Mouse (Mus musculus) heart, postnatal 10 days (tissue): Measurements from ENCODE around the gene Mef2d. TPM values are rescaled to one million over a fixed set of nuclear protein-coding genes. Genes with fewer than 3 reads are reported as not detected.

Source experiments
- DNase-seq, 2 experiments: peaks; one replicate each; pipeline ENCODE4 v3.0.0; 2021
- intact Hi-C: fragments of 180-260 bp; cut with DNase I; formaldehyde crosslinking; loops from one replicate; pipeline ENCODE4 v1.15.1; 2025
- total RNA-seq, 2 experiments: library from RNA; stranded (reverse); gene quantifications; 2 replicates each; pipeline ENCODE4 v1.2.3; 2021

The Mef2d gene
- total RNA-seq: 100 to 1,000 TPM; 121 to 133 TPM

DNA sequence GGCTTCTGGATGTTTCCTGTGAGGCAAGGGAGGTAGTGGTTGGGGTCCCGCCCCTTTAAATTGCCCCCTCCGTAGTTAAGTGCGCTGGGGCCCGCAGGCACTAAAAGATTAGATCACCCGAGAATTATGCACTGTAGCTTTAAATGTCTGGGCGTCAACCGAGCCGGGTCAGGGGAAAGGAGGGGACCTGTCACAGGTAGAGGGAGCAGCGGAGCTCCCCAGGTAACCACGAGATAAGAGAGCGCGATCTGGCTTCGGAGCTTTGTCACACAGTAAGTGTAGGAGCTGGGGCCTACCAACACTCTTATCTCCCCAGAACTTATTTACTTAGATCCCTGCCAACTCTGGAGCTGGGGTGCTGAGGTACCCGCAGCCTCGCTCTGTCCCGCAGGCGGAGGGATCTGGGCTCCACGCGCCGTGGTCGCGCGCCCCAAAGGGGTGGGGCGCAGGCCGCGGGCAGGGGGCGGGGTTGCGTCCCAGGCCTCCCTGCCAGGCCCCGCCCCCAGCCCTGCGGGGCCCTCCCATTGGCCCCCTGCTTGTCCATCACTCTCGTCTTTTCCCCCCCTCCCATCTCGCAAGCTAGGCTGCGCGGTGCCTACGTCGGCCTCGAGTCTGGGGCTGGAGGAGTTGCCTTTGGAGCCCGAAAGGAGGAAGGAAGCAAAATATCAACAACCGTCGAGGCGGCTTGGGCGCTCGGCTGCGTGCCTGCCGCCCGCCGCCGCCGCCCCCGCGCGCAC is at the start of gene Mef2d:
Gene Mef2d, plus strand, starts transcription at position 586 of the 737 bp plus-strand sequence.
- peak; percentile 96 to 97 for DNase-seq
- intact Hi-C loops: loop anchor here (2.0 kb wide), 1 partner anchor 33 kb away; no protein-coding TSS in a partner anchor

DNA sequence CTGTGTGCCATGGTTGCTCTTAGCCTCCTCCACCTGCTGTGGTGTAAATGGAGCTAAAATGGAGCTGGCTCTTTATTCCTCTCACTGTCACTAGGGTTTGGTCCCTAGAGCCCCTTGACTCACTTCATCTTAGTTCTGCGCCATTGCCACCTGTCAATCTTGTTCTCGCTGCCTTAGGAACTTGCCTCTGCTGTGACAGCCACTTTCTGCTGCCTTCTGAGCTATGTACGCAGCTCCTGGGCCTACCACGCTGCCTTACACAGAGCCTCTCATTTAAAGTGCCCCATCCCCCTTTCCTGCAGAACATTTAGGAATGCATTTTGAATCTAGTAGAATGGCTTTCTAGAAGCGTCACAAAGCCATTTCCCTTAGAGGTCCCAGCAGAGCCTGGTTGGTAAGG is 48.0 kb upstream of the Mef2d start:
- intact Hi-C loops: loop anchor here (5.0 kb wide), 1 partner anchor 38 kb away; no protein-coding TSS in a partner anchor

DNA sequence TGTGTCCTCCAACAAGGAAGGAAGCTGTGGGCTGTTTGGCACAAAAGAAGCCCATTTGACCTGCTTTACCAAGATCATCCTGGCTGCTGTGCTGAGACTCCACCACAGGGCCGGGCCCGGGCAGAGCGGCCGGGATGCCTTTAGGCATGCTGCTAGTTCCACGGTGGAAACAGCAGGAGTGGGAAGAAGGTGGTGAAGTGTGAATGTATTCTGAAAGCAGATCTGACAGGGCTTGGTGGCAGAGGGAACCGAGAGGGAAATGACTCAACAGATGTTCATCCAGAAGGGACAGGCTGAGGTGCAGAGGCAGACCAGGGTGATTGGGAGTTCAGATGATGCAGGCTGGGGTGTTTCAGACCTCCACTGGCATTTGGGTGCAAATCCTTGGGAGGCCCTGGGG is 44.5 kb upstream of the Mef2d start:
- no peak for DNase-seq
- intact Hi-C loops: no loop called here

More for the DNA sequence above, 48.0 kb upstream of the Mef2d start:
- DNase-seq: no peak

DNA sequence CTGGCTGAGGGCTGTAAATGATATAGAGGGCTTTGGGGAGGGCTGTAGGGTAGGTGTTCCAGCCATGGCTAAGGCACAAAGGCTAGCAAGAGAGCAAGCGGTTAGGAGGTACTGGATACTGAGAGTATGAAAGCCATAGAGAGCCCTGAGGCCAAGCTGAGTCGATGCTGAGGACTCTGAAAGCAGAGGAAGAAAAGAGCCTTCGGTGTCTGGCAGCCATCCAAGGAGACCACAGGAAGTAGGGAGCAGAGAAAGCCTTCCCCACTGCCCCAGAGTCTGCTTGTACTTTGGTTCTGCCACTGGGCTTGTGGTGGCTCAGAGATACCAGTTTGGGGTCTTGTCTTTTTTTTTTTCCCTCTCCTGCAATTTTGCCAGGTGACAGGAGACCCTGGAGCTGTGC is 41.9 kb upstream of the Mef2d start:
- intact Hi-C loops: no loop called here
- DNase-seq: no peak

DNA sequence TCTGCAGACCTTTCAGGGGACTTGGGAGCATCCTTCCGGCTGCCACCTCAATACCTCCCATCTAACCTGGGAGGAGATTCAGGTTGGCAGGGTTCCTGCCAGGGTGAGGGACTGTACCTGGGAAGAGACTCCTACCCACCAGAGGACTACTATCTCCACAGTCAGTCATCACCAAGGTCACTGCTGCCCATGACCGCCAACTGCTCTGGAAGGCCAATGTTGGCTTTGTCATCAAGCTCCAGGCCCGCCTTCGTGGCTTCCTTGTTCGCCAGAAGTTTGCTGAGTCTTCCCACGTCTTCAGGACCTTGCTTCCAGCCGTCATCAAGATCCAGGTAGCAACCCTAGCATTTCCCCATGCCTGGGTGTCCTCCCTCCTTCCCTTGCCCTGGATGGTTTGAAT is 40.4 kb upstream of the Mef2d start:
- intact Hi-C loops: no loop called here

DNA sequence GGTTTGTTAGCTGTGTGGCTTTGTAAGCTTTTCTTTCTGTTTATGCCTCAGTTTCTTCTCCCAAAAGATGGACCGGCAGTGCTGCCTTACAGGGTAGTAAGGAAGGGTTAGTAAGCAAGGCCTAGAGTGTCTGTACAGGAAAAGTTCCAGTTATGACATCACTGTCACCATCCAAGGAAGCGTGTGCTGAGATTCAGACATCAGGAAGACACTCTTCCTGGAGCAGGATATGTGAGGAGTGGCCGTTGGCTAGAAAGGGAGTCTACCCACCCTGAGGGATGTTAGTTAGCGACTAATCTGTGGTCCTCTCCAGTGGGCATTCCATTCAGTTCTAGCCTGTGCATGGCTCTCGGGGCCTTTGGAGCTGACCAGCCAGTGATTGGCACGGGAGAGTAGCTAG is 40.0 kb upstream of the Mef2d start:
- intact Hi-C loops: no loop called here
- DNase-seq: peak in 1 of 2 experiments; percentile 12

More for the DNA sequence above, 40.4 kb upstream of the Mef2d start:
- DNase-seq: no peak

DNA sequence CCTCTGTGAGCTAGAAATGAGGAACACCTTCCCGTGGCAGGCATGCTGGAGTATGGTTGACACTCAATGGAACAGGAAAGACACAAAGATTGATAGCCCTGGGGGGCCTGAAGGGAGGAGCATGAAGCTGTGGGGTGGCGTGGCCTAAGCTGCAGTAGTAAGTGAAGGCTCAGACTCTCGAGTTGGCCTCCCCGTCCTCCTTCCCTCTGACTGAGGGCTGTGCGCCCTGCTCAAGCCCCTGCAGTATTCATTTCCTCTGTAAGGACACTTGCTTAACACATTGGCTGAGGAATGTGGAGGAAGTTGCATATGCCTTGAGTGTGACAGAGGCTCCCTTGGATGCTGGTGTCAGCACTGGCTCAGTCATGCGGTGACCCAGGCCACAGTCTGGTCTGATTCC is 39.6 kb upstream of the Mef2d start:
- peak in 1 of 2 experiments; percentile 16 for DNase-seq
- intact Hi-C loops: no loop called here

DNA sequence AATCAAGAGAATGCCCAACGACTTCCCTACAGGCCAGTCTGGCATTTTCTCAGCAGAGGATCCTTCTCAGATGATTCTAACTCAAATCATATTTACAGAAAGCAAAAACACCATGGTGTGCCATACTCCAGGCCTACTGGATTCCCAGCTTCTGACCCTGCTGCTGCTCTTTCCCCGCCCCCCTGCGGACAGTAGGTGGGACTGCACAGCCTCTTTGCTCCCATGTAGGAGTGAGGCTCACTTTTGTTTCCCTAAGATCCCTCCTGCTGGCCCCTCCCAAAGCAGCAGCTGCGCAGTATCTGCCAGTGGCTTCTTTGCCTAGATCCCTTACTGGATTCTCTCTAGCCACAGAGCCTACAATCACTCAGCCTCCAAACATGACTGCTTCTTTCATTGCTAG is 36.0 kb upstream of the Mef2d start:
- intact Hi-C loops: no loop called here

DNA sequence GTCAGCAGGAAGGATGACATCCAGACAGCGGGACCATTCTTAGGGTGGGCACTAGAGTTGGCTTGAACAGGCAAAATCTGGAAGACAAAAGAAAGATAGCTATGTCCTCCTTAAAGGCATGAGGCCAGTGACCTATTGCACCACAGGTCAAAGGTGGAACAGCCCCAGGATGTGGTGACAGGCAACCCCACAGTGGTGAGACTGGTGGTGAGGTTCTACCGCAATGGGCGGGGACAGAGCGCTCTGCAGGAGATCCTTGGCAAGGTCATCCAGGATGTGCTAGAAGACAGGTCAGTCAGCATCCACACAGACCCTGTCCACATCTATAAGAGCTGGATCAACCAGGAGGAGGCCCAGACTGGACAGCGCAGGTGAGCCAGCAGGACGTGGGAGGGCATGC is 33.0 kb upstream of the Mef2d start:
- no peak for DNase-seq
- intact Hi-C loops: no loop called here

More for the DNA sequence above, 36.0 kb upstream of the Mef2d start:
- no peak for DNase-seq

DNA sequence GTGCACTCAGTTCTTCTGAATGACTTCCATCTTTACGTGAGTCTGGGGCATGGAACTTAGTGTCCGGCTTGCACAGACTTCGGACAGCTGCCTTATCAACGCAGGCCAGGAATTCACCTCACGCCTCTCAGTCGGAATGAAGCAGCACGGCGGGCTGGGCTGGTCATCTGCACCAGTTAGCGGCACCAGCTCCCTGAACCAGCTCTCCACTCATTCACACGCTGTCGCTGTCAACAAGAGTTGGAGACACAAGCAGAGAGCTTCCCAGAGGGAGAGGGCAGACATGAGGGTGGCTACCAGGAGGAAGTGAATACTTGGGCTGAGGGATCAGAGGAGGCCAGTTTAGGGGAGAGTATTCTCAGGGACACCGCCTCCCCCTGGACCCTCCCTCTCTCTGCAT is 27.8 kb upstream of the Mef2d start:
- DNase-seq: no peak
- intact Hi-C loops: loop anchor here (2.0 kb wide), 1 partner anchor 24 kb away; no protein-coding TSS in a partner anchor

DNA sequence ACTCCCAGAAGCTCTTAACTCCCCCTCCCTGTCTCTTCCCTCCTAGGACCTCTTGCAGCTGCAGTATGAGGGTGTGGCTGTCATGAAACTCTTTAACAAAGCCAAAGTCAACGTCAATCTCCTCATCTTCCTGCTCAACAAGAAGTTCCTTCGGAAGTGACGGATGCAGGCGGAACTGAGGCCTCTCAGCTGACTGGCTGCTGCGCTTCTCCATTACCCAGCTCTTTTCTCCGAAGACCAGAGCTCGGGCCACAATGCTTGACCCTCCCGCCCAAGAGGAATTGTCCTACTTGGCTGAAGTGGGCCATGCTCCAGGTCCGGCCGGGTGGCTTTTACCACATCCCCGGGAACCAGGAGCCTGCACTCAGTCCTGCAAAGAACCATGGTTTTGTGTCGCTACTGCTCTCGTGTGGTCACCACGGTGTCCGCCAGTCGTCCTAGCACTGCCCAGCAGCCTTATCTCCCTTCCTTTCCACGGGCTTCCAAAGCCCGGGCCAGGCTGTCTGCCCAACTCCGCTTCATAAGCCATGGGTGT is 22.0 kb upstream of the Mef2d start:
- intact Hi-C loops: no loop called here
- DNase-seq: peak; percentile 69

DNA sequence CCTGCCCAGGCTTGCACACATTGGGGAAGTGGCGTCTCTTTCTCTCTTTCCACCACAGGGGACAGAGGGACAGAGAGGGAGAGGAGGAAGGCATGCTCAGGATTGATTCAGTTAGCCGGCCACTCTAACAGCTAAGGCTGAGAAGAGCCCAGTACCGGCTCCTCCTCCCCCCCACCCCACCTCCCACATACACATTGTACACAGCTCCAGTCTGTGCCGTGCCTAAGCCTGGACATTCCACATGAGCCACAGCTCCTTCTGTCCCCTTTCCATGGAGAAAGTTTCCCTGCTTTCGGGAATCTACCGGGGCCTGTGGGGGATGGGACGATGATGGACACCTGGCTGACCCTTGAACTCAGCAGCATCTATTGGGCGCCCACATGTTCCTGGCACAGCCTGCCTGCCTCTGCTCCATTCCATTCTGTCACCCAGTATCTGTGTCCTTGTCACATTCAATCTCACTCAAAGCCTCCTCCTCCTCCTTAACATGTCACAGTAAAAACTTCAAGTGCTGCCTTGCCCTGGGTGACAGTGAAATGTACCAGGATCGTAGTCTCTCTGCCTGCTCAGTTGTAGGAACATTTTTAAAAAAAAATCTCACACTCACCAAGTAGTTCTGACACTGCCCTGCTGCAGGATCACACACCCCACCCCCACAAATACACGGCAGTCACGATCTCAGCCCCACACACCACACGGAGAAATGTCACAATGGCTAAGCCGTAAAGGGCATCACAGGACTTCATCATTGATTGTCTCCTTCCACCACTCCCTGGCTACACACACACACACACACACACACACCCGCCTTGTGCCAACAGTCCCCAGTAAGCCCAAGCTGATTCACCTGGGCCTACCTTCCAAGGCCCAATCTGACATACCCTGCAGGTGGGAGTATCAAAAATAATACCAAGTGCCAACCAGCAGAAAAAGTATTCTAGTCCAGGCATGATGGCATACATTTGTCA is 20.7 kb upstream of the Mef2d start:
- DNase-seq: no peak
- intact Hi-C loops: no loop called here

DNA sequence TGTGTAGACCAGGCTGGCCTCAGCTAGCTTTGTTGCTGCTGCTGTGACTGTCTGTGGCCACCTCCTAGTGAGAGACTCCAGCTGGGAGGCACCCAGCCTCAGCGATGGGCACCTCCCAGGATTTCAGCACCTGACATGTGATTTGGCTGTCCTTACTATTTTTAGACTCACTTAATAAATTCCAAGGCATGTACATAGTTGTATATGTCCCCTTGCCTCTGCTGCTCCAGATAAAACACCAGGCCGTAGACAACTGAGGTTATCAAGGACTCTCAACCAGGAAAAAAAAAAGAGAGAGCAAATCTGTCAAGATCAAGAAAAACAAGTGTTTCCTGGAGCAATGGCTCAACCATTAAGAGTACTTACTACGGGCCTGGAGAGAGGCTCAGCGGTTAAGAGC is 17.0 kb upstream of the Mef2d start:
- DNase-seq: peak in 1 of 2 experiments; percentile 23
- intact Hi-C loops: no loop called here

DNA sequence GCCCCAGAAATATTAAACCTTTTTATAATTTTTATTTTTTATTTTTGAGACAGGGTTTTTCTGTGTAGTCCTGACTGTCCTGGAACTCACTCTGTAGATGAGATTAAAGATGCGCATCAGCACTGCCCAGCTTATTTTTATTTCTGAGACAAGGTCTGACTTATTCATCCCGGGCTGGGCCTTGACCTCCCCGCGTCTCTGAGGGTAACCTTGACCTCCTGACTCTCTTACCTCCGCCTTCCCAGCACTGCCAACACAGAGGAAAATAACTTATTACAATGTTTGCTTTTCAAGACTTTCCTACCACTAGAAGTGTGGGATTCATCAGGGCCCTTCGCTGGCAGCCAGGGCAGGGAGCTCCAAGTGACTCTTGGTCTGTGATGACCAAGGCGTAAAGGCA is 16.0 kb upstream of the Mef2d start:
- intact Hi-C loops: no loop called here
- no peak for DNase-seq

DNA sequence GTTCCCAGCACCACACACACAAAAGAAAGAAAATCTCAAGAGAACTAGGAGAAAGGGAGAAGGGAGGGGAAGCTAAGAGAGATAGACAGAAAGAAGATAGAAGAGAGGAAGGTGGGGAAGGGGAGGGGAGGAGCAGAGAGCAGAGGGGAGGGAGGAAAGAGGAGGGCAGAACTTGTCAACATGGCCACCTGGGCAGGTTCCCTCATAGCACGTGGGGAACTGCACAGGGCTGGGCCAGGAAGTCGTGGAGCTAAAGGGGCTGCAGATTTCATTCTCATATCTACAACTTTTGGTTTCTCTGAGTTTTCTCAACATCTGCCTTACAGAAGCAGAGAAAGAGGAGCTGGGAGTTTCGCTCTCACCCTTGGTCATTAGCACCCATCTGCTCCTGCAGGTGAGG is 14.5 kb upstream of the Mef2d start:
- no peak for DNase-seq
- intact Hi-C loops: no loop called here

DNA sequence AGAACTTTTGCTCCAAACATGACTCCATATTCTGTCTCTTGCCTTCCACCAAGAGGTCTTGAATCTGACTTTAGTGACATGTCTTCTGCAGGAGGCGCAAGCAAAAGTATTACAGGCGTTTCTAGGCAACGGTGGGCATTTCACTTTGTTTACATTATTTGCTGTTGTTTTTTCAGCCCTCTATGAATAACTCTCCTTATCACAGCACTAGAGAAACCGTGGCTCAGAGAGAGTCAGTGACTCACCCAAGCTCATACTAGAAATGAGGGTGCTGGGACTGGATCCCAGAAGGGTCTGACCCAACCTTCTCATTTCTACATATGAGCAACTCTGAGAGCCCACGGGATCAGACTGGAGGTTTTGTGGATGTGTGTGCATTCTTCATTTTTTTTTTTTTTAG is 14.1 kb upstream of the Mef2d start:
- intact Hi-C loops: no loop called here
- no peak for DNase-seq

DNA sequence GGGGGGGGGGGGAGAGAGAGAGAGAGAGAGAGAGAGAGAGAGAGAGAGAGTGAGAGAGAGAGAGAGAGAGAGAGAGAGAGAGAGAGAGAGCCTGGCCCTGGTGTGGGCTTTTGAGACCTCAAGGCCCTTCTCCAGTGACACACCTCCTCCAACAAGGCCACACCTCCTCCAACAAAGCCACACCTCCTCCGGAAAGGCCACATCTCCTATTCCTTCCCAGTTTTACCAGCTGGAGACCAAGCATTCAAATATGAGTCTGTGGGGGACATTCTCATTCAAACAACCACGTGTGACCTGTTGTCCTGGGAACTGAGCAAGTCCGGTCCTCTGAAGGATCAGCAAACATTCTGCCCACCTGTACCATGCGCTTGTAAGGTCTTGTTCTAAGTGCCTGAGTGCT is 13.2 kb upstream of the Mef2d start:
- intact Hi-C loops: no loop called here

DNA sequence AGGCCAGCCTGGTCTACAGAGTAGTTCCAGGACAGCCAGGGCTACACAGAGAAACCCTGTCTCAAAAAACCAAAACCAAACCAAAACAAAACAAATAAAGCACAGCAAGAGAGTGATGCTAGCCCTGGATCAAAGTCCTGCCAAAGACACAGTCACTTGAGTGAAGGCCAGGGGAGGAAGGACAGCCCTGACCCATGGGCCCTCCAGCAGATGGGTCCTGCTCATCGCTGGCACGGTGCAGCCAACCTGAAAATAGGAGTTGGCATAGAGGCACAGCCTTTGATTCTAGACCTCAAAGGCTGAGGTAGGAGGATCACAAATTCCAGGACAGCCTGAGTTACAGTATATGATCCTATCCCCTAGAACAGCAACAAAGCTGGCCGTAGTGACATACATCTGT is 11.1 kb upstream of the Mef2d start:
- intact Hi-C loops: loop anchor here (5.0 kb wide), 1 partner anchor 39 kb away; no protein-coding TSS in a partner anchor

More for the DNA sequence above, 13.2 kb upstream of the Mef2d start:
- no peak for DNase-seq

DNA sequence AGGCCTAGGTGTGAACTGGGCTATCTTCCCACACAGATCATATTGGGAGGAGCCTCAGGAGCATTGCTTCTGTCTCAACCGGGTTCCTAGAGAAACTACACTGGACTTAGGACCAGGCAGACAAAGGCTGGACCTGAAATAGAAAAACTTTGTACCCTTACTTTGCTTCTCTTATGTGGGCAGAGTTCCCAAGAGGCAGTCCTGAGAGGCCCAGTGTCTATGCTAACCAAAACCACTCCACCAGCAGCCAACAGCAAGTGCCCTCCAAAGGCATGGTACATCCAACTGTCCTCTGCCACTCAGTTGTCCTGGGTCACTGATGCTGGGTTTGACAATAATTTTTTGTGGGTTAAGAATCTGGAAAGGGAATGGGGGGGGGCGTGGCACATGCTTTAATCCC is 9.7 kb upstream of the Mef2d start:
- intact Hi-C loops: loop anchor here (5.0 kb wide), 1 partner anchor 40 kb away; no protein-coding TSS in a partner anchor
- peak in 1 of 2 experiments; percentile 8 for DNase-seq

More for the DNA sequence above, 11.1 kb upstream of the Mef2d start:
- no peak for DNase-seq

DNA sequence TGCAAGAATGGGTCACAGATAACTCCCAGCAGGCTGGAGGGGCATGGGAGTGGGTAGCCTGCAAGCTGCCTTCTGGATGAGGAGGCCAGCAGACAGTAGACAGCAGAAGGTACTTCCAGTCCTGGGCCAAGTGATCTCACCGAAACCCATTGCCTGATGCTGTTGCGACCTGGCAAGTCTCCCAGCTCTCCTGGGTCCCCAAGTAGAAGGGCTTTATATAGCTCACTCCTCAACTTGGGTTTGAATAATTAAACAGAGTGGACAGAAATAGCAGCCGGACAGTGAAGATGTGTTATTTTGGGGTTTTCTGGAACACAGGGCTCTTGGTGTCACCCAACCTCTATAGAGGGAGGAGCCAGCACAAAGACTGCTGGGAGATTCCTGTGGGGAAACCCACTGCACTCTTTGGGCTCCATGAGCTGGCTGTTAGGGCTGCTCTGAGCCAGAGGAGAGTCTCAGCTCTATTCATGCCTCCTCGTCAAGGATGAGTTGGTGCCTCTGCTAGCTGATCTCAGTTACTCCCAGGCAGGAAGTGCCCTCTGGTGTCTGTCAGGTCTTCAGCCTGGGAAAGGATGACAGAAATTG is 8.9 kb upstream of the Mef2d start:
- peak; percentile 80 to 87 for DNase-seq
- intact Hi-C loops: loop anchor here (5.0 kb wide), 1 partner anchor 41 kb away; no protein-coding TSS in a partner anchor

DNA sequence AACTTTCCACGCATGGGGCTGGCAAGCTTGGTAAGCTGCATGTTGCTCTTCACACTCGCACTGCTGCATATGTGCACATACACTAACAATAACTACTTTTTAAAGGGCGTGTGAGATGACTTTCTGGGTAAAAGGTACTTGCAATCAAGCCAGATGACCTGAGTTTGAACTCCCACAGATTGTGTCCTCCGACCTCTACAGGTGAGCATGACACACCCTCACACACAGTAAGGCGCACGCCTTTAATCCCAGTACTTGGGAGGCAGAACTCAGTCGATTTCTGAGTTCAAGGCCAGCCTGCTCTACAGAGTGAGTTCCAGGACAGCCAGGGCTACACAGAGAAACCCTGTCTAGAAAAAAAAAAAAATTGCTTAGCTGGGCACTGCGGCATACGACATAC is 5.8 kb upstream of the Mef2d start:
- intact Hi-C loops: no loop called here
- no peak for DNase-seq
